Mouse (Mus musculus): Measurements from ENCODE around the gene Sypl.
"Not testable (repeated sequence)": the region's sequence is repeated elsewhere in the genome, so short reads cannot be mapped to it uniquely, and the experiment has no call there.

Sypl gene

DNA sequence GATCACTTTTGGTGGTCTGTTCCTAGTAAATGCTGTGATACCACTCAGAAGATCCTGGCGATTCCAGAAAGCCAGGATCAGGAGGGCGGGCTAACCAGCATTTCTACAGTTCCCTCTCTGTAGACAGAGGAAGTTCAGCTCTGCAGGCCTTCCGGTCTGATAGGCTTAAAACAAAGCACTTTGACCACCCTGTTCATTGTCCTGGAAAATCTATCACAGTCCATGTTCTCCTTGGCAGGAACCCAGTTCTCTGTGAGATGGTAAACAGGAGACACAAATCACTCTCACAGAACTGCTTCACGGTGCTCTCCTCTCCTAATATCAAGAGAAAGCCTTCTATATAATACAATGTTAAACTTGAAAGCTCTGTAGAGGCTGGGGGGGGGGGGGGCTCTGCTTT lies 10.3 kb upstream of the Sypl start:
- no peak for DNase-seq (ENCODE audit: low spot score)

DNA sequence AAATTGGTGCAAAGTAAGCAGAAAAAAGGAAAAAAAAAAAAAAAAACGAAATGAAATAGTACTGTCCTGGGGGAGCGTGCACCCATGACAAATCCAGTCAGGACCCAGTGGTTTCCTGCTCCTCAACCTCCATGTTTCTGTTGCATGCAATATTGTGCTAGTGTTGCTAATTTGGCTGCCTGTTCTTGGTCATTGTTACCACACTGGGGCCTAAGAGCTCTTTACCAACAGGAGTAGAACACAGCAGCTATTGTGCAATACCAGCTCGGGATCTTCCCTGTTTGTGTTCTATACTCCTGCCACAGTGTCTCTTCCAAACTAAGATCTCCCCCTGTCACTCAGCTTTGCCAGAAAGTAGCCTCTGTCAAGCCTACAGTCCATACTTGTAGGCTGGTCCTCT lies 9.7 kb upstream of the Sypl start:
- DNase-seq (ENCODE audit: low spot score): no peak

DNA sequence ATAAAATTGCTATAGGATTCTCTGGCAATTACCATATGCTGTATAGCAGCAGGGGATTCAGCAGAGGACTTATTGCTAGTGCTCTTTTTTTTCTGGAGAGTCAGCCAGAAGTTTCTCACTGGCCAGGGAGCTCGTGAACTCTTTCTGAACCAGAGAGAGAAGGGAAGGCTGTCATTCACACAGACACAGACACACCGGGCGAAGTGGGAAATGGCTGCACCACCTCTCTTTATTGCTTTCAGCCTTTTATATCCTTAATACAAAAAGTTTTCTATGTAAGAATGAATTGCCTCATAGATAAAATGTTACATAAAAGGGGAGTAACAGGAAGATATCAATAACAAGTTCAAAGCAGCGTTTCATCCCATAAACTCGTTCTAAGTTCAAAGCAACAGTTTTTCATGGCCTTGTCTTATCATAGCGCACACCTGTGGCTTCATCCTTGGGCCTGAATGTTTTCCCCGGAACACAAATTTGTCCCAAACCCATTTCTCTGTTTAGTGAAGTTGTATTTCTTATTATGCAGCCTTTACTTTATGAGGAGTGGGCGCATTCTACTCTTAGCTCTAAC lies 8.7 kb upstream of the Sypl start:
- no peak for DNase-seq (ENCODE audit: low spot score)

DNA sequence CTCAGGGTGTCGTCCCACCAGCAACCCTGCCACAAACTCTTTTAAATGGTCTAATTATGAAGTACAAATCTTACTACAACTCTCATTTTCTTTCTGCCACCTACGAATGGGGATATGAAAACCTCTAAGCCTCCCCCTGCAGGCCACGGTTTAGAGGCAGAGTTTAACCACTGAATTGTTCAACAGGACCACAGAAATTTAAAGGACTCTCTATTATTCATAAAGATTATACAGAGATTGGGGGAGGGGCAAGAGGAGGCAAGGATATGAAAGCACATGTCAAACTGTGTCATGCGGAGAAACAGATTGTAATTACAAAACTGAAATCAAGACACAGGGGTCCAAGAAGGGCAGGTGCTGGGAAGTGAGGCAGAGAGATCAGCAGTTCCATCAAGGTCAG lies 7.3 kb upstream of the Sypl start:
- DNase-seq (ENCODE audit: low spot score): no peak

DNA sequence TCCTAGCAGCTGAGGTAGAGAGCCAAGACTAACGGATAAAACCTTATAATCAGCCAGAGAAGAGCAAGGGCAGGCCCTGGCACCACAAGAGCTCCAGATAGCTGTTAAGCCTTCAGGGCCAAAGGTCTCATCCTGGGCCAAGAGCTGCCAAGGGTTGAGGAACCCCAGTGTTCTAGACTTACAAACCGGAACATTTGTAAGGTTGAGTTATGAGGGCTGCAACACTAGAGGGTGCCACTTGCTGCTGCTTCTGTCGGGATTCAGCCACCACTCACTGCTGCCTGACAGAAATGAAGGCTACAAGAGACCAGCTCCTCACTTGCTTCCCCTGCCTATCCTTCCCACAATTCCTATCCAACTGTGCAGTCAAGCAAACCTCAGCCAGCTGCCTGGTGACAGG lies 1.3 kb upstream of the Sypl start:
- DNase-seq (ENCODE audit: low spot score): peak; percentile 32

DNA sequence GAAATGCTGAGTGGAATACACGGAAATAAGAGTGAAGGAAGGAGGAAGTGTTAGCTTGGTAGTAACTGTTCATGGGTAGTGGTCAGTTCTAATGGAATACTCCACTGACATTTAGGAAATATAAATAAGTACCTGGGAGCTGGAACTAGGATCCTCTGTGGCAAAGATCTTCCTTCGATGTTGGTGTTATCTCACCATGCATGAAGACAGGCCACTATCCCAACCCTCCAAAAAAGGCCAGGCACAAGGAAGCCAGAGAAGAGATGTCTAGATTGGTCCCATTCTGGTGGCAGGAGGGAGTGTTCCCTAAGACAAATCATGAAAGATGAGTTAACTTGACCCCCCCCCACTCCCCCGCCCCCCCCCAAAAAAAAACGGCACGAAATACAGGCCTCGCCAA lies 625 bp upstream of the Sypl start:
- DNase-seq (ENCODE audit: low spot score): no peak

DNA sequence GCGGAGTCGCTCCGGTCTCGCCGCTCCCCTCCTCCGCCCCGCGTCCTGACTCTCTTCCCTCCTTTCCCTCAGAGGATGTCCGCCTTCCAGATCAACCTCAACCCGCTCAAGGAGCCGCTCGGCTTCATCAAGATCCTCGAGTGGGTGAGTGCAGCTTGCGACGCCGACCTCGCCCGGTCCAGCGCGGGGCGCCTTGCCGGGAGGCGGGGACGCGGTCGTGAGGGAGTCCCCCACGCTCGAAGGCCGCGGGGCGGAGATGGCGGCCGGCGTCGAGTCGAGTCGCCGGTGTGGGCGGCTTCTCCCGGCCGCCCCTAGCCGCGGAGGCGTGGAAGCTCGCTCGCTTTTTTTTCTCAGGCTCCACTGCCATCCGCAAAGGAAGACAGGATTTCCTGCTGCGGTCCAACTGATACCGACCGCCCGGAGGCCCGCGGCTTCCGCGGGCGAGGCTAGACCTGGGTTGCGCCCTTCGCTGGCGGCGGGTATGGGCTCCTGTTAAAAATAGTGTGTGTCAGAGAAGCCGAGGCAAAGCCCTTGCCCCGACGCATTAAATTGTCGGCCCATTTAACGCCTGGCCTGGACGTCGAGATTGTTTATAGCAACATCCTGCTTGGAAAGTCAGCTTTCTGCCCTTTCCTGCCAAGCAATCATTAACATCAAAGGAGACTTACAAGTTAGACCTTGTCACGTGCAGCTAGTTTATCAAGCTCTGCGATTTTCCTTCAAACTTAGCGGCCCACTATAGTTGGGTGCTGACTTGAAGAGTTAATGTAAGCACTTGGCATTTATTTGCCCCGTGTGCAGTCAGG lies 728 bp downstream of the Sypl start:
- no peak for DNase-seq (ENCODE audit: low spot score)

DNA sequence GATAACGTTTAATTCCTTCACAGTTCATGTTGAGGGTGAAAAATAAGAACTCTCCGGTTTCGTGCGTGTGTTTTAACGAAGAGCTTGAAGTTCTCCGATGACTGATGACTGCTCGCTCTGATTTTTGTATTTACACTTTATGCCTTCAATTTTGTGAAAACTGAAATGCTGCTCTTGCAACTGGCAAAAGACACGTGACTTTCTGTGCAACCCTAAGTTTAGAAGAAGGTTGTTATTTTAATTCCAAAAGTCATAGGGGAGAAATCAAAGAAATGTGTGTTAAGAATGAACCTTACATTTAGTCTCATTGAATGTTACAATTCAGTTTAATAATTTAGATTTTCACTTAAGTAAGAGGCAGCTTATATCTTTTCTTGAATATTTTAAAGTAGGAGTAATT lies 1.3 kb downstream of the Sypl start:
- DNase-seq (ENCODE audit: low spot score): no peak

DNA sequence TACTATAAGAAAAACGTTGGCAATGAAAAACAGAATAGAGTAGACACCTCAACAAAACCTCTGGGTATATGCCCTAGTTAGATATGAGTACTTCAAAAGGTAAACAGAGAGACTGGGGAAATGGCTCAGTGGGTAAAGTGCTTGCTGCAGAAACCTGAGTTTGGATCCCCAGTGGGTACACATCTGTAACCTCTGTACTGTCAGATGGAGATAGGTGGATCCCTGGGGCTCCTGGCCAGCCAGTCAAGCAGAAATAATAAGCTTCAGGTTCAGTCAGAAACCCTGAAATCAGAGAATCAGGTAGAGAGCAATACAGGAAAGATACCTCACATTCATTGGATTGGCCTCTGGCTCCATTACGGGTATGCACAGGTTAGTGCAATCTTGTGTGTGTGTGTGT lies 3.5 kb downstream of the Sypl start:
- DNase-seq (ENCODE audit: low spot score): no peak

DNA sequence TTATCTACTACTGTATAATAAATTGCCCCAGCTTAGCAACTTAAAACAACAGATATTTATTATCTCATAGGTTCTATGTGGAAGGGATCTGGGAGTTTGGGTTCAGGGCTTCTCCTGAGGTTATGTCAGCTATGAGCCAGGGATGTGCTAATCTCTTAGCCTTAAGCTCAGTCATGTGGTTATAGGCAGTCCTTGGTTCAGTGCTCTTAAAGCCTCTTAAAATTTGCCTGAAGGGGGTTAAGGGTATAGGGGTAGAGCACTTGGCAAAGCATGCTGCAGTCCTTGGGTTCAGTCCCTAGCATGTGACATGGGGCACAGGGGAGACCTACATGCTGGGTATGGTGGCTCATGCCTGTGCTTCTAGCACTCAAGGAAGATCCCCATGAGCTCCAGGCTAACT lies 8.4 kb downstream of the Sypl start:
- no peak for DNase-seq (ENCODE audit: low spot score)

DNA sequence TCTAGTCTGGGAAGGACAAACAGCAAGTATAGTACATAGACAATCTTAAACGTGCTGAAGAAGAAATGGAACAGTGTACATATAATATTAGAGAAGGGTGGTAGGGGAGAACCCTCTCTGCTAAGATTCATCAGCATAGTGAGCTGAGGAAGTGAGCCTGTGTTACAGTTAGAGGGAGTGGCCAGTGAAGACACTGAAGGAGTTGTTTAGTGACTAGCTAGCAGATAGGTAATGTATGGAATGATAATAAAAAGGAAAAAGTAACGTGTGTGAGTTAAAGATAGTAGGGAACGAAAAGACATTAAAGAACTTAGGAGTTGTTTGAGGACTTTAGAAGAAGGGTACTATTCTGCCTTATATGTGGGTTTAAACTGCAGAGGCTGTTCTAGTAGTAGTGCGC lies 10.2 kb downstream of the Sypl start:
- DNase-seq (ENCODE audit: low spot score): no peak

DNA sequence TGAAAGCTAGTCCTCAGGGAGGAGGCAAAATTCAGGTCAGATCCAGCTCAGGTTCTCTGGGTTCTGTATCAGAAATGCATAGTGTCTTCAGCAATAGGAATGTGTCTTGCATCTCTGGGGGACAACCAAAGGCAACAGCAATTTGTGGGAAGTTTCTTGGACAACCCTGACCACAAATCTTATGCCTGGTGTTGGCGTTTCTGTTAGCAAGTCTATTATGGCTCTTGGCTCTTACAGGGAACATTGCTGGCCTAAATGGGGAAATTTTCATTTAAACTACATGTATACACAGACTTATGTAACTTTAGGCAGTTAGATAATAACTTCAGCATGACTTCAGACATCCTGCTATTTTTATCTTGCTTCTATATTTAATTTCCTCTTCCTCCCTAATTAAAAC lies 18.6 kb downstream of the Sypl start:
- DNase-seq (ENCODE audit: low spot score): no peak

DNA sequence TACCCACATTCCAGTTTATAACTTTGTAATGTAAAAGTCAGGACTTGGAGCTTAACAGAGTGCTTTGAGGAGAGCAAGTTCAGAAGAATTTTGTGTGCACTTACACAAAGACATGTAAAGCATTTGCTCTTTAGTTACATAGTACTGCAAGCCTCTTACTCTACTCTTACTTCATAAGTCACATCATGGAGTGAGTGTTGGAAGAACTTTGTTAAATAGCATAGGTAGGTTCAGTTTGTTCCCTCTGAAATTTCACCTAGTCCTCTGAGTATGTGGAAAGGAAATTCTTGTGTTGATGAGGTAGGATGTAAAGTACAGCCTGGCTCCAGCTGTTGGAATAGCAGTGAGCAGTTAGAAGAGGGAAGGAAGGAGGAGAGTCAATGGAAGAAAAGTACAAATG lies 21.2 kb downstream of the Sypl start:
- DNase-seq (ENCODE audit: low spot score): no peak

DNA sequence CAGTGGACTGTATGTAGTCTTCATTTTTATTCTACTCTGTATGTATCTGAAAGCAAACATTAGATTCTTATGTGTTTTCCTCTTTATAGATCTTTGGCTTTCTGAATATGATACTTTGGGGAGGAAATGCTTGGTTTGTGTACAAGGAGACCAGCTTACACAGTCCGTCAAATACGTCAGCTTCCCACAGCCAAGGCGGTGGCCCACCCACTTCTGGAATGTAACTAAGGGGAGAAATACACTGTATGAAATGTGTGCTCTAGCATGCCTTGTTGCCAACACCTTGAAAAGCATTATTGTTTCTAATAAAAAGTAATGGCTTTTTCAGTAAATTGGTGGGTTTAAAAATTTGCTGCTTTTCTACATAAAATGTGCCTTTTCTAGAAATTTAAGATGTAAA lies 21.8 kb downstream of the Sypl start:
- no peak for DNase-seq (ENCODE audit: low spot score)

DNA sequence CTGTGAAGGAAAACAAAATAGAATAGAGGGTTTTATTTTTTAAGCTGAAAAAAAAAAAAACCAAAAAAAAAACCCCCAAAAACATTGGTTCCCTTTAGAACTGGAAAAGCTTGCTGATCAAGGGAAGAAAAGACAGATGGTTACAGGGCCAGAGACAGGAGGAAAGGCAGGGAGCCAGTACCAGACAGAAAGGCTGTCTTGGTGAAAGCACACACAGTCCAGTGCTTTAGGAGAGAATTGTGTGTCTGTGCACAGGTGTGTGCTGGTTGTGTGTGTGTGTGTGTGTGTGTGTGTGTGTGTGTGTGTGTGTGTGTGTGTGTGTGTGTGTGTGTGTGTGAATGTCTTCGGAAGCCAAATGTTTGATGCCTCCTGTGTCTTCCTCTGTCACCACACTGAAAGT lies 28.9 kb downstream of the Sypl start:
- DNase-seq (ENCODE audit: low spot score): no peak

DNA sequence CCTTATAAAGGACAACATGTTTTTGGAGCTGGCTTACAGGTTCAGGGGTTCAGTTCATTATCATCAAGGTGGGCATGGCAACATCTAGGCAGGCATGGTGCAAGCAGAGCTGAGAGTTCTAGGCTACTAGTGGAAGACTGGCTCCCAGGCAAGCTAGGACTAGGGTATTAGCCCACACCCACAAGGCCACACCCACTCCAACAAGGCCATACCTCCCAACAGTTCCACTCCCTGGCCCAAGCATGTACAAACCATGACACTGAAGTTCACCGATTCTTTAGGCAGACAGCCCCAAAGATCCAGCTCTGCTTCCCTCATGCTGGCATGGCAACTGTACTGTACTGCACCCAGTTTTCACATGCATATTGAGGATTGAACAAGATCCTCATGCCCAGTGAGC lies 29.4 kb downstream of the Sypl start:
- no peak for DNase-seq (ENCODE audit: low spot score)

DNA sequence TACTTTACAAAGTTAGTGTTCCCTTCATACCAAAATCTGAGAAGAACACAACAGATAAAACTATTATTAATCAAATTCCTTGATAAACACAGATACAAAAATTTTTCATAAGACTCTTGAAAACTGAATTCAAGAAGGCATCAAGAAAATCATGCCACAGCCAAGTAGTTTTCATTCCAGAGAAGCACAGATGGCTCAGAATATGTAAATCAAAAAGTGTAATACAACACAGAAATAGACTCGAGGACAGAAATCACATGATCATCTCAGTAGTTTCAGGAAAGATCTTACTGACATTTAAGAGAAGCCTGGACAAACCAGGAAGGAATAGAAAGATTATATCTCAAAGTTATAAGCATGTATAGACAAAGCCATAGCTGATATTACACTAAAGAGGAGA lies 32.6 kb downstream of the Sypl start:
- DNase-seq (ENCODE audit: low spot score): no peak

DNA sequence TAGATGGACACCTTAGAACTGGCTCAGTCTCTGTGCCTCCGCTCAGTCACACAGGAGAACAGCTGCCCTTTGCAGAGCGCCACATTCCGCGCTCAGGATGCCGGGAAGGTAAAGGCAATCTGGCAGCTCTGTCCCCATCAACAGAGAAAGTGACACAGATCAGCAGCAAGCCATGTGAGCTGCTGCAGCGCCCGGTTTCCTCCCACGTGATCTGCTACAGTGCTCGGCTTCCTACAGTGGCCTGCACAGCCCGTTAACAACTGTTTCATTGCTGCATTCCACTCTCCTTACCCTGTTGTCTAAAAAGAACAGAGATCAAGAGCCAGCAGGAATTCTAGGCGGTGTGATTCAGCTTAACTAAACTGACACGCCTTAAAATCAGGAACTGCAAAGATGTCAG lies 36.0 kb downstream of the Sypl start:
- no peak for DNase-seq (ENCODE audit: low spot score)

DNA sequence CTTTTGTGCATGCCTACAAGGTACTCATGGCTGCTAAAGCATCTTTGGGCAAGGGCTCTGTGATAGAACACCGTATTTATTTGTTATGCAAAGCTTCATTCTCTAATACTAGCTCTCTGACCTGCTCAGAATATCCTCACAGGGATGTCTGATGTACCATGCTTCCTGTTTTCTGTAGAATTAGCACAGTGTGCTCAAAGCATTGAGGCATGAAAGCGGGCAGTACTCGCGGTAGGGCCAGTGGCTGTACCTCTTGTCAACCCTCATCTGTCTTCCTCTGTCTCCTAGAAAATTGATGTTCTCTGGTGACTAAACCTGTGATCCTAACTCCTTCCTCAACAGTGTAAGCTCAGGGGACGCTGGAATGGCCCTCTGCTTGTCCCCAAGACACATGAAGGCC lies 40.4 kb downstream of the Sypl start:
- DNase-seq (ENCODE audit: low spot score): no peak

DNA sequence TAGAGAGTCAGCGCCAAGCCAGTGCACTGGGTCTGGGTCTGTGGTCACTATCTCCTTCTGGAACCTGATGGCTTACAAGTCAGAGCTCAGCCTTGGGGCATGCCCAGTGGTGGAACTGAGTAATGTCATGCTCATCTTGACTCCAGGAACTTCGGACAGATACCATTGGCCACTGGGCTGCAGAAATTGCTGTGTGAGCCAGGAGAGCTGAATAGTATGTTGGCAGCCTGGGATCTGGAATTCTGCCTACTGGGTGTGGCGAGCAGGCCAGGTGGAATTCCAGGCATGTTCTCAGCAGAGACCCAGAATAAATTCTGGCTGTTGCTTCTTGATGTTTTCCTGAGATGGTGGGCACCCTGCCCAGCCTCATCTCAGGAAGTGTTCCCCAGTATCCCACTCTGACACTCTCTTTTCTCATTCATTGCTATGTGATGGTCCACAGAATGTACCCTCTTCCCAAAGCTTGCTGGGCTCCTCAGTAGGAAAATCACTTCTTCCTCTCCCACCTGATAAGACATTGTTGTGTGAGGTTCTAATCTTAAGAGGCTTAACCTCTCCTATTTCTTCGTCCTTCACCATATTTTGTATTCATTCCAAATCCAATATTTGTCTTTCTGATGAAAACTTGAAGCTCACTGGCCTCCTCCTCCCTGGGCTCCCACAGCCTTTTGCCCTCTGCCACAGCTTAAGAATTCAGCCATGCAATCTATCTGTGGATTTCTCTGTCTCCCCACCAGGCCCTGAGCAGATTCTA lies 41.6 kb downstream of the Sypl start:
- DNase-seq (ENCODE audit: low spot score): no peak

DNA sequence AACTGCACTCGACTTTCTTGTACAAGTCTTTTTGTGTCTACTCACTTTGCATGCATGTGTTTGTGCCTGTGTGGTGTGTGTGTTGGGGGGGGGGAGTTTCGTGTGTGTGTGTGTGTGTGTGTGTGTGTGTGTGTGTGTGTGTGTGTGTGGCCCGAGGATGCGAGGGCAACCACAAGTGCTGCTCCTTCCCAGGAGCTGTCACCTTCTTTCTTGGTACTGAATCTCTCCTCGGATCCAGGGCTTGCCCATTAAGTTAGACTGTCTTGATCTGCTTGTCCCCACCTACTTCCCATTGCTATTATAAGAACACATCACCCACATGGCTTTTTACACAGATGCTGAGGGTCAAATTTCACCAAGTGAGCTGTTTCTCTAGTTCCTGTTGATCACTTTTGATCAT lies 45.1 kb downstream of the Sypl start:
- DNase-seq (ENCODE audit: low spot score): no peak

DNA sequence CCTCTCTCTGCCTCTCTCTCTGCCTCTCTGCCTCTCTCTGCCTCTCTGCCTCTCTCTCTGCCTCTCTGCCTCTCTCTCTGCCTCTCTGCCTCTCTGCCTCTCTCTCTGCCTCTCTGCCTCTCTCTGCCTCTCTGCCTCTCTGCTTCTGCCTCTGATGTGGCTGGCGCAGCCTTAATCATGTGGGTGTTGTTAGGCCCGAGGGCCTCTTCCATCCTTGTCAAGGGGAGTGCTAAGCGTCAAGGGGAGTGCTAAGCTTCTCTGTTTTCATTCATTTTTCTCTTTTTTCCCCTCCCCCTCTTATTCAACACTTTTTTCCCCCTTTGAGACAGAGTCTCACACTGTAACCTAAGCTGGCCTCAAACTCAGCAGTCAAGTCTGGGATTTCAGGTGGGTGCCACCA lies 46.1 kb downstream of the Sypl start:
- not testable (repeated sequence) for DNase-seq (ENCODE audit: low spot score)

DNA sequence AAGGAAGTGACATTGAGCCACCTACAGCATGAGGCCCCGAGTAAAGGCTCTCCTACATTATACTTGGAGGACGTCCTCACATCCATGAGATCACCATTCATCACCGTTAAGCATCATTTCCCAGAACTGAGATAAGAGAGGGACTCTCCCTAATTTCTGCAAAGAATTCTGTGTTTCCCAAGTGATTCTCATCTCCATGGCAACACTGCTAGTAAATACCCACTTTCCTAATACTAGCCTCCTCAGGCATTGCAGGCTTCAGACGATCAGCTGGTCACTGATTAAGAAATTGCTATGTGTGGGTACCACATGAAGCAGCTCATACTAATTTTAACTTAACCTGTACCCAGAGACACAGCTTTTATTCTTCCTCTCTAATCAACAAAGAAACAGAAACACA lies 46.7 kb downstream of the Sypl start:
- no peak for DNase-seq (ENCODE audit: low spot score)

Measured in retina, embryonic 14.5 days (tissue).